Mouse (Mus musculus): ENCODE measurements around the gene Dek. TPM values are rescaled to one million over a fixed set of nuclear protein-coding genes. Genes with fewer than 3 reads are reported as not detected.
A peak's percentile ranks its signal among the peaks of the same experiment; 100 is the strongest.

Dek gene
- polyA plus RNA-seq, 1 experiment from 2014 or later: 155 TPM

GRCm38 (mm10) chr13:47070329-47071080, 35.5 kb downstream of the Dek start:
- Histone ChIP-seq H3K27me3 (replicated peaks; ENCODE audit: control insufficient read depth, insufficient read depth, low read length) (no peaks in the 10 kb centered on the region), H3K4me3 (ENCODE audit: low read length) (no peak overlapping the region), H3K4me2 (ENCODE audit: low read depth, low read length) (no peak overlapping the region), H3K9me3 (ENCODE audit: control insufficient read depth, low read length) (no peaks in the 10 kb centered on the region), H3K4me1 (ENCODE audit: control insufficient read depth, insufficient read depth, low read length) (no peaks in the 10 kb centered on the region), H3K9ac (ENCODE audit: low read depth, low read length) (no peak overlapping the region), H3K27ac (ENCODE audit: low read length) (no peak overlapping the region), H3K36me3 (ENCODE audit: control insufficient read depth, insufficient read depth, low read length) (no peaks in the 10 kb centered on the region)
- no peak for ATAC-seq
- WGBS: 79% methylated on average over 15 of the region's 15 CpGs

- H3K4me1 ChIP-seq (ENCODE audit: control insufficient read depth, insufficient read depth, low read length): no peaks in the 10 kb centered on the region
- no peak overlapping the region for H3K4me3 ChIP-seq (ENCODE audit: low read length)
- ATAC-seq: no peak
- no peaks in the 10 kb centered on the region for H3K9me3 ChIP-seq (ENCODE audit: control insufficient read depth, low read length)
- WGBS: 88% methylated on average over 6 of the region's 6 CpGs
- no peak overlapping the region for H3K4me2 ChIP-seq (ENCODE audit: low read depth, low read length)
- H3K36me3 ChIP-seq (ENCODE audit: control insufficient read depth, insufficient read depth, low read length): 0 out of 2 replicates have a peak, but pooled peaks cover 5% of the 10 kb centered on the region
- H3K27ac ChIP-seq (ENCODE audit: low read length): no peak overlapping the region
- H3K27me3 ChIP-seq (replicated peaks; ENCODE audit: control insufficient read depth, insufficient read depth, low read length): no peaks in the 10 kb centered on the region
- no peak overlapping the region for H3K9ac ChIP-seq (ENCODE audit: low read depth, low read length)
These were observed 39.0 kb downstream of the Dek start for GRCm38 (mm10) chr13:47067001-47067400.

- Histone ChIP-seq H3K4me2 (ENCODE audit: low read depth, low read length) (no peak overlapping the region), H3K27ac (ENCODE audit: low read length) (no peak overlapping the region), H3K4me3 (ENCODE audit: low read length) (no peak overlapping the region), H3K9ac (ENCODE audit: low read depth, low read length) (no peak overlapping the region), H3K36me3 (ENCODE audit: control insufficient read depth, insufficient read depth, low read length) (0 out of 2 replicates have a peak, but pooled peaks cover 5% of the 10 kb centered on the region), H3K27me3 (replicated peaks; ENCODE audit: control insufficient read depth, insufficient read depth, low read length) (no peaks in the 10 kb centered on the region), H3K9me3 (ENCODE audit: control insufficient read depth, low read length) (no peaks in the 10 kb centered on the region), H3K4me1 (ENCODE audit: control insufficient read depth, insufficient read depth, low read length) (no peaks in the 10 kb centered on the region)
- 94% methylated on average over 10 of the region's 10 CpGs for WGBS
- ATAC-seq: no peak
These were observed 39.5 kb downstream of the Dek start for GRCm38 (mm10) chr13:47066516-47066915.

DNA sequence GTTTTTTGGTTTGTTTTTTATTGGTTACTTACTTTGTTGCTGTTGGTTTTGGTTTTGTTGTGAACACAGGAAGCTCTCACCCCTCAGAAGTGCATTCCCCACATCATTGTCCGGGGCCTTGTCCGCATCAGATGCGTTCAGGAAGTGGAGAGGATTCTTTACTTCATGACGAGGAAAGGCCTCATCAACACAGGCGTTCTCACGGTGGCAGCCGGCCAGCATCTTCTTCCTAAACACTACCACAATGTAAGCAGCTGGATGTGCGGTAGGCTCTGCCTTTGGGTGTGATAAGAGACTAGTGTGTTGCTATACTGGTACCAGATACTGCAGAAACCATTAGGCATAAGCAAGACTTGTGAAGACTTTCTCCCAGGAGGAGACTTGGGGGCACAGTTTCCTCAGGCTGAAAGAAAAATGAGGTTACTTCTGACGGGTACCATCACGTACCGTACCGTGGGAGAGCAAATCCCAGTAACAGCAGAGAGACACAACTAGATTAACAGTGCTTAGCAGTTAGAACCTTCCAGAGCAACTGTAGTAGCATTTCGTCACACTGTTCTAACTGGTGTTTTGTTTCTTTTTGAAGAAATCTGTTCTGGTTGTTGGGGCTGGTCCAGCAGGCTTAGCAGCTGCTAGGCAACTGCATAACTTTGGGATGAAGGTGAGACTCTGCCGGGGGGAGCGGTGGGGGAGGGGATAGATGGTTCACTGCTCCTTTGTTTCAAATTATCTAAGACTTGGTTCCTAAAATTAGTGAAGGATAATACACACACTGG, 41.8 kb downstream of the Dek start:
- H3K9ac ChIP-seq (ENCODE audit: low read depth, low read length): no peak overlapping the region
- no peaks in the 10 kb centered on the region for H3K27me3 ChIP-seq (replicated peaks; ENCODE audit: control insufficient read depth, insufficient read depth, low read length)
- H3K36me3 ChIP-seq (ENCODE audit: control insufficient read depth, insufficient read depth, low read length): 0 out of 2 replicates have a peak, but pooled peaks cover 9% of the 10 kb centered on the region
- ATAC-seq: peak; percentile 44; the same call in 1 of the 2 replicates
- no peaks in the 10 kb centered on the region for H3K4me1 ChIP-seq (ENCODE audit: control insufficient read depth, insufficient read depth, low read length)
- 65% methylated on average over 15 of the region's 15 CpGs for WGBS
- no peak overlapping the region for H3K4me3 ChIP-seq (ENCODE audit: low read length)
- no peak overlapping the region for H3K4me2 ChIP-seq (ENCODE audit: low read depth, low read length)
- H3K27ac ChIP-seq (ENCODE audit: low read length): no peak overlapping the region
- H3K9me3 ChIP-seq (ENCODE audit: control insufficient read depth, low read length): no peaks in the 10 kb centered on the region

GRCm38 (mm10) chr13:47062756-47063155, 43.2 kb downstream of the Dek start:
- Histone ChIP-seq H3K9ac (ENCODE audit: low read depth, low read length) (no peak overlapping the region), H3K36me3 (ENCODE audit: control insufficient read depth, insufficient read depth, low read length) (0 out of 2 replicates have a peak, but pooled peaks cover 9% of the 10 kb centered on the region), H3K4me3 (ENCODE audit: low read length) (no peak overlapping the region), H3K27me3 (replicated peaks; ENCODE audit: control insufficient read depth, insufficient read depth, low read length) (no peaks in the 10 kb centered on the region), H3K9me3 (ENCODE audit: control insufficient read depth, low read length) (no peaks in the 10 kb centered on the region), H3K4me2 (ENCODE audit: low read depth, low read length) (no peak overlapping the region), H3K4me1 (ENCODE audit: control insufficient read depth, insufficient read depth, low read length) (no peaks in the 10 kb centered on the region), H3K27ac (ENCODE audit: low read length) (no peak overlapping the region)
- ATAC-seq: no peak
- WGBS: 93% methylated on average over 17 of the region's 17 CpGs

DNA sequence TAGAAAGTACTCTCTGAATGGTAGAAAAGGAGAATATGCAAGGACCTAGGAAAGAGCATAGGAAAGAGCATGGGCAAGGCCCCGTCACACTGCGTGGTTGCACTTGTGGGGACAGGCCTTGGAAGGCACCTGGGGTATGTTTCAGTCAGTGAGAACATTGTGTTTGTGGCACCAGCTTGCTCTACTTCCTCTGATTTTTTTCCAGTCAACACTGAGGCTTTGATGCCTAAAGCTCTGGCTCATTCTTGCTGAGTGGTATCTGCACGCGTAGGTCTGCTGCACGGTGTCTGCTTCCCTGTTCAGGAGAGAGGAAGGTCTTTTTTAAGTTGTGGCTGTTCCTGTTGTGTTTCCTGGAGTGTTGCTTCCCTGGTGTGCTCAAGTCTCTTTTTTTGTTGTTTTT, 49.2 kb downstream of the Dek start:
- Histone ChIP-seq H3K36me3 (ENCODE audit: control insufficient read depth, insufficient read depth, low read length) (0 out of 2 replicates have a peak, but pooled peaks cover 3% of the 10 kb centered on the region), H3K4me2 (ENCODE audit: low read depth, low read length) (no peak overlapping the region), H3K4me3 (ENCODE audit: low read length) (no peak overlapping the region), H3K27ac (ENCODE audit: low read length) (no peak overlapping the region), H3K4me1 (ENCODE audit: control insufficient read depth, insufficient read depth, low read length) (no peaks in the 10 kb centered on the region), H3K27me3 (replicated peaks; ENCODE audit: control insufficient read depth, insufficient read depth, low read length) (no peaks in the 10 kb centered on the region), H3K9me3 (ENCODE audit: control insufficient read depth, low read length) (no peaks in the 10 kb centered on the region), H3K9ac (ENCODE audit: low read depth, low read length) (no peak overlapping the region)
- 88% methylated on average over 5 of the region's 5 CpGs for WGBS
- no peak for ATAC-seq

GRCm38 (mm10) chr13:47056126-47056525, 49.9 kb downstream of the Dek start:
- Histone ChIP-seq H3K27me3 (replicated peaks; ENCODE audit: control insufficient read depth, insufficient read depth, low read length) (no peaks in the 10 kb centered on the region), H3K36me3 (ENCODE audit: control insufficient read depth, insufficient read depth, low read length) (0 out of 2 replicates have a peak, but pooled peaks cover 3% of the 10 kb centered on the region), H3K4me3 (ENCODE audit: low read length) (no peak overlapping the region), H3K27ac (ENCODE audit: low read length) (no peak overlapping the region), H3K9ac (ENCODE audit: low read depth, low read length) (no peak overlapping the region), H3K9me3 (ENCODE audit: control insufficient read depth, low read length) (no peaks in the 10 kb centered on the region), H3K4me1 (ENCODE audit: control insufficient read depth, insufficient read depth, low read length) (no peaks in the 10 kb centered on the region), H3K4me2 (ENCODE audit: low read depth, low read length) (no peak overlapping the region)
- 86% methylated on average over 11 of the region's 11 CpGs for WGBS
- no peak for ATAC-seq

GRCm38 (mm10) chr13:47053971-47054370, 52.0 kb downstream of the Dek start:
- WGBS: 89% methylated on average over 10 of the region's 10 CpGs
- Histone ChIP-seq H3K27me3 (replicated peaks; ENCODE audit: control insufficient read depth, insufficient read depth, low read length) (no peaks in the 10 kb centered on the region), H3K4me2 (ENCODE audit: low read depth, low read length) (no peak overlapping the region), H3K4me3 (ENCODE audit: low read length) (no peak overlapping the region), H3K36me3 (ENCODE audit: control insufficient read depth, insufficient read depth, low read length) (0 out of 2 replicates have a peak, but pooled peaks cover 5% of the 10 kb centered on the region), H3K9me3 (ENCODE audit: control insufficient read depth, low read length) (no peaks in the 10 kb centered on the region), H3K27ac (ENCODE audit: low read length) (no peak overlapping the region), H3K4me1 (ENCODE audit: control insufficient read depth, insufficient read depth, low read length) (no peaks in the 10 kb centered on the region), H3K9ac (ENCODE audit: low read depth, low read length) (no peak overlapping the region)
- no peak for ATAC-seq

- no peaks in the 10 kb centered on the region for H3K9me3 ChIP-seq (ENCODE audit: control insufficient read depth, low read length)
- no peak overlapping the region for H3K4me3 ChIP-seq (ENCODE audit: low read length)
- H3K4me1 ChIP-seq (ENCODE audit: control insufficient read depth, insufficient read depth, low read length): no peaks in the 10 kb centered on the region
- whole genome bisulfite sequencing: 71% methylated on average over 4 of the region's 4 CpGs
- no peak overlapping the region for H3K27ac ChIP-seq (ENCODE audit: low read length)
- no peaks in the 10 kb centered on the region for H3K27me3 ChIP-seq (replicated peaks; ENCODE audit: control insufficient read depth, insufficient read depth, low read length)
- no peak overlapping the region for H3K4me2 ChIP-seq (ENCODE audit: low read depth, low read length)
- H3K36me3 ChIP-seq (ENCODE audit: control insufficient read depth, insufficient read depth, low read length): 0 out of 2 replicates have a peak, but pooled peaks cover 5% of the 10 kb centered on the region
- ATAC-seq: no peak
- H3K9ac ChIP-seq (ENCODE audit: low read depth, low read length): no peak overlapping the region
These were observed 56.0 kb downstream of the Dek start for GRCm38 (mm10) chr13:47050009-47050408.

Measured in intestine, embryonic 16.5 days (tissue).